ENCODE assay signal across 8 mouse cellular contexts in genomic region chr12:112875225-112876013, GRCm38 (mm10). TPM values are rescaled to one million over a fixed set of nuclear protein-coding genes. Genes with fewer than 3 reads are reported as not detected.
DNase-seq lines count a peak whose midpoint lies in the region; ATAC-seq and TF ChIP-seq lines count a peak whose summit lies in the region.

No protein-coding gene starts in this region.

- no peak overlapping the region for H3K9ac ChIP-seq in MEL (ENCODE audit: control insufficient read depth, low read depth, low read length, poor library complexity, severe bottlenecking)
- H3K9ac ChIP-seq in forebrain, postnatal 0 days = no peak overlapping the region

- ATAC-seq in forebrain, postnatal 0 days = peak; percentile 77
- ATAC-seq in hematopoietic stem cell, adult 5-6 weeks (replicated peaks in 1 of 2; ENCODE audit: insufficient read depth in 1 of 2, low FRiP score in 2 of 2, low TSS enrichment in 1 of 2, low read depth in 1 of 2, poor library complexity in 2 of 2, severe bottlenecking in 2 of 2) = peak; percentile 62 to 68
- peak; percentile 44; the same call in 1 of the 2 replicates for ATAC-seq in neutrophil, adult 5-6 weeks (ENCODE audit: extremely low read depth, insufficient number of reproducible peaks, low FRiP score, poor library complexity, severe bottlenecking)

- peak in 2 of 3 experiments; percentile 97 to 99; a peak in 4 of 6 replicates for TF ChIP-seq CTCF in MEL (IDR thresholded peaks at IDR 0.05 in 2 of 3, conservative IDR thresholded peaks at IDR 0.05 in 1 of 3; ENCODE audit: control insufficient read depth in 1 of 3, insufficient read depth in 1 of 3, low read depth in 2 of 3, low read length in 3 of 3, poor library complexity in 1 of 3, severe bottlenecking in 1 of 3)
- TF ChIP-seq CTCF in forebrain, postnatal 0 days (IDR thresholded peaks at IDR 0.05; ENCODE audit: low read depth) = peak; percentile 89
- TF ChIP-seq CTCF in lung, adult 2 months (IDR thresholded peaks at IDR 0.05; ENCODE audit: insufficient read depth, low read length) = peak; percentile 76

- TF ChIP-seq RAD21 in MEL (IDR thresholded peaks at IDR 0.05; ENCODE audit: low read depth, low read length) = peak; percentile 88

- H3K27ac ChIP-seq in MEL (ENCODE audit: control insufficient read depth, low read depth, low read length) = no peak overlapping the region
- no peak overlapping the region for H3K27ac ChIP-seq in forebrain, postnatal 0 days (ENCODE audit: low read depth, low read length)

- no peak for TF ChIP-seq POLR2A in MEL (IDR thresholded peaks at IDR 0.05; ENCODE audit: control insufficient read depth in 1 of 2, insufficient read depth in 1 of 2, low read depth in 1 of 2, low read length in 2 of 2, poor library complexity in 1 of 2)
- no peak for TF ChIP-seq POLR2A in lung, adult 2 months (IDR thresholded peaks at IDR 0.05; ENCODE audit: borderline replicate concordance, extremely low read depth, low read depth, low read length)

- H3K27me3 ChIP-seq in MEL (ENCODE audit: control insufficient read depth in 1 of 2, insufficient read depth in 2 of 2, low read length in 2 of 2) = no peaks in the 10 kb centered on the region
- peaks cover 60% of the 10 kb centered on the region for H3K27me3 ChIP-seq in forebrain, postnatal 0 days (ENCODE audit: insufficient read depth, low read length)

- H3K36me3 ChIP-seq in MEL (ENCODE audit: control insufficient read depth in 1 of 2, insufficient read depth in 2 of 2, low read length in 2 of 2) = peaks cover 0 to 5% of the 10 kb centered on the region in 2 experiments; a peak in 1 of 4 replicates
- no peaks in the 10 kb centered on the region for H3K36me3 ChIP-seq in forebrain, postnatal 0 days (ENCODE audit: insufficient read depth)

- no peak for TF ChIP-seq EP300 in MEL (IDR thresholded peaks at IDR 0.05; ENCODE audit: low read depth in 1 of 2, low read length in 2 of 2)

- H3K79me2 ChIP-seq in MEL (ENCODE audit: control insufficient read depth, insufficient read depth, low read length, poor library complexity) = no peaks in the 10 kb centered on the region

- no peaks in the 10 kb centered on the region for H3K9me3 ChIP-seq in MEL (replicated peaks; ENCODE audit: insufficient read depth, low read length)
- no peaks in the 10 kb centered on the region for H3K9me3 ChIP-seq in forebrain, postnatal 0 days (ENCODE audit: low read length)

- no peak overlapping the region for H3K4me3 ChIP-seq in MEL (ENCODE audit: control insufficient read depth in 1 of 2, insufficient read depth in 1 of 2, low read depth in 2 of 2, low read length in 2 of 2)
- no peak overlapping the region for H3K4me3 ChIP-seq in forebrain, postnatal 0 days (ENCODE audit: low read depth, low read length)
- no peak overlapping the region for H3K4me3 ChIP-seq in lung, adult 2 months (replicated peaks; ENCODE audit: extremely low read depth, low read depth, low read length)

- peaks cover 3 to 28% of the 10 kb centered on the region in 2 experiments for H3K4me1 ChIP-seq in MEL (ENCODE audit: control insufficient read depth in 1 of 2, insufficient read depth in 2 of 2, low read length in 2 of 2)
- 0 out of 2 replicates have a peak, but pooled peaks cover 3% of the 10 kb centered on the region for H3K4me1 ChIP-seq in forebrain, postnatal 0 days (ENCODE audit: insufficient read depth)
- peaks cover 22% of the 10 kb centered on the region for H3K4me1 ChIP-seq in lung, adult 2 months (ENCODE audit: control insufficient read depth, insufficient read depth, low read length)

- peak; percentile 94 for DNase-seq in MEL (ENCODE audit: low read depth, low spot score)
- DNase-seq in cerebellum, adult 18-20 months = peak; percentile 88 to 89
- DNase-seq in forebrain, postnatal 0 days = peak; percentile 86
- DNase-seq in layer of hippocampus, adult 8-10 months (ENCODE audit: low spot score in 2 of 2) = peak; percentile 79 to 86
- DNase-seq in lung, adult 2 months = peak; percentile 86
- DNase-seq in testis, postnatal 14 days (ENCODE audit: low spot score) = peak; percentile 76

- no peak overlapping the region for H3K4me2 ChIP-seq in forebrain, postnatal 0 days (ENCODE audit: low read depth)

- 24% methylated on average over 16 of the region's 16 CpGs for WGBS in forebrain, postnatal 0 days
- WGBS in lung, adult 2 months = 27% methylated on average over 16 of the region's 16 CpGs

TF ChIP-seq in MEL, 35 proteins besides CTCF, POLR2A, EP300 and RAD21 (continues in another document):
- TF ChIP-seq MAZ (IDR thresholded peaks at IDR 0.05; ENCODE audit: low read depth, low read length) (peak; percentile 53), KAT2A (conservative IDR thresholded peaks at IDR 0.05; ENCODE audit: low read depth, low read length) (no peak), TBP (IDR thresholded peaks at IDR 0.05; ENCODE audit: low read depth, low read length) (no peak), MAX (IDR thresholded peaks at IDR 0.05; ENCODE audit: low read length) (peak; percentile 75; the same call in 1 of the 2 replicates), MAFK (IDR thresholded peaks at IDR 0.05; ENCODE audit: borderline replicate concordance, low read depth, low read length) (no peak), MYC (IDR thresholded peaks at IDR 0.05; ENCODE audit: low read depth, low read length) (peak; percentile 28; the same call in 1 of the 2 replicates), CHD1 (IDR thresholded peaks at IDR 0.05; ENCODE audit: low read depth, low read length) (no peak), USF1 (IDR thresholded peaks at IDR 0.05; ENCODE audit: low read depth, low read length) (peak; percentile 11; the same call in 1 of the 2 replicates), MYB (IDR thresholded peaks at IDR 0.05; ENCODE audit: low read depth, low read length) (peak; percentile 28; the same call in 1 of the 2 replicates), ZMIZ1 (IDR thresholded peaks at IDR 0.05; ENCODE audit: low read depth, low read length) (no peak), E2F4 (IDR thresholded peaks at IDR 0.05; ENCODE audit: borderline replicate concordance, low read depth, low read length) (no peak), ZC3H11A (IDR thresholded peaks at IDR 0.05; ENCODE audit: low read depth, low read length) (peak; percentile 82), POLR2AphosphoS2 (IDR thresholded peaks at IDR 0.05; ENCODE audit: low read length) (no peak), CHD2 (IDR thresholded peaks at IDR 0.05; ENCODE audit: low read length) (no peak), MEF2A (IDR thresholded peaks at IDR 0.05; ENCODE audit: extremely low read depth, insufficient replicate concordance, low read depth, low read length, poor library complexity, severe bottlenecking) (0 out of 2 replicates have a peak, but pooled peaks have one; percentile 9), ELF1 (IDR thresholded peaks at IDR 0.05; ENCODE audit: low read depth, low read length) (no peak), RCOR1 (IDR thresholded peaks at IDR 0.05; ENCODE audit: low read depth, low read length) (peak; percentile 13; the same call in 1 of the 2 replicates), NELFE (IDR thresholded peaks at IDR 0.05; ENCODE audit: low read depth, low read length) (no peak), SMC3 (IDR thresholded peaks at IDR 0.05; ENCODE audit: low read depth, low read length) (peak; percentile 96), HCFC1 (IDR thresholded peaks at IDR 0.05; ENCODE audit: low read depth, low read length) (peak; percentile 60), BHLHE40 (IDR thresholded peaks at IDR 0.05; ENCODE audit: borderline replicate concordance, low read depth, low read length) (peak; percentile 55; the same call in 1 of the 2 replicates), NRF1 (IDR thresholded peaks at IDR 0.05; ENCODE audit: insufficient read depth, low read depth, low read length, poor library complexity, severe bottlenecking) (no peak), ZKSCAN1 (IDR thresholded peaks at IDR 0.05; ENCODE audit: low read depth, low read length) (no peak), POLR2AphosphoS5 (IDR thresholded peaks at IDR 0.05; ENCODE audit: borderline replicate concordance, low read depth, low read length) (no peak), USF2 (IDR thresholded peaks at IDR 0.05; ENCODE audit: borderline replicate concordance in 1 of 2, insufficient read depth in 1 of 2, low read depth in 1 of 2, low read length in 2 of 2) (no peak), ETS1 (IDR thresholded peaks at IDR 0.05; ENCODE audit: low read depth, low read length) (no peak)

RNA-seq across cellular contexts. Expression of gene Gpr132, which starts 7.4 kb away (rescaled TPM):
- total RNA-seq in MEL (2012; rRNA removed) = 6.5 and 6.8 TPM in 2 replicates
- 1 to 10 TPM in 1 of 2 experiments, not detected in 1; 5.4 TPM for polyA plus RNA-seq in MEL (2012; ENCODE audit: insufficient read depth in 1 of 2, insufficient read length in 2 of 2, low read depth in 1 of 2, low replicate concordance in 2 of 2, missing spikeins in 1 of 2)
- total RNA-seq in forebrain, postnatal 0 days (2014; rRNA removed) = 0.10 TPM in 1 of 2 replicates, not detected in the other
- not detected in 2 replicates for polyA plus RNA-seq in forebrain, postnatal 0 days (2015; fragmentation: Nextera tagmentation; extraction: Ambion mirVana)
- total RNA-seq in hematopoietic stem cell, adult 5-6 weeks (2017) = 14.8 and 15.9 TPM in 2 replicates
- total RNA-seq in layer of hippocampus, adult 8-10 months (2022) = not detected
- 9.2 and 12.9 TPM in 2 replicates for polyA plus RNA-seq in lung, adult 2 months (2012; rRNA removed)
- total RNA-seq in neutrophil, adult 5-6 weeks (2017) = 40.9 and 41.1 TPM in 2 replicates

RNA-seq across cellular contexts. Expression of gene Cdca4, which starts 46.2 kb away (rescaled TPM):
- total RNA-seq in MEL (2012; rRNA removed) = 245 and 279 TPM in 2 replicates
- 100 to 1,000 TPM in 1 of 2 experiments, not detected in 1; 274 TPM for polyA plus RNA-seq in MEL (2012; ENCODE audit: insufficient read depth in 1 of 2, insufficient read length in 2 of 2, low read depth in 1 of 2, low replicate concordance in 2 of 2, missing spikeins in 1 of 2)
- 28.8 and 31.3 TPM in 2 replicates for total RNA-seq in forebrain, postnatal 0 days (2014; rRNA removed)
- polyA plus RNA-seq in forebrain, postnatal 0 days (2015; fragmentation: Nextera tagmentation; extraction: Ambion mirVana) = 29.7 and 33.0 TPM in 2 replicates
- total RNA-seq in hematopoietic stem cell, adult 5-6 weeks (2017) = 51.3 and 54.0 TPM in 2 replicates
- total RNA-seq in layer of hippocampus, adult 8-10 months (2022) = 10 to 100 TPM; 10.1 to 12.0 (median 11.1) TPM
- 17.0 and 21.4 TPM in 2 replicates for polyA plus RNA-seq in lung, adult 2 months (2012; rRNA removed)
- 30.7 and 32.0 TPM in 2 replicates for total RNA-seq in neutrophil, adult 5-6 weeks (2017)

RNA-seq across cellular contexts. Expression of gene Jag2, which starts 54.2 kb away (rescaled TPM):
- 0.75 and 1.0 TPM in 2 replicates for total RNA-seq in MEL (2012; rRNA removed)
- 1 to 10 TPM in 1 of 2 experiments, not detected in 1; 3.9 TPM for polyA plus RNA-seq in MEL (2012; ENCODE audit: insufficient read depth in 1 of 2, insufficient read length in 2 of 2, low read depth in 1 of 2, low replicate concordance in 2 of 2, missing spikeins in 1 of 2)
- 66.9 and 69.4 TPM in 2 replicates for total RNA-seq in forebrain, postnatal 0 days (2014; rRNA removed)
- 5.5 and 7.9 TPM in 2 replicates for polyA plus RNA-seq in forebrain, postnatal 0 days (2015; fragmentation: Nextera tagmentation; extraction: Ambion mirVana)
- 17.8 and 28.7 TPM in 2 replicates for total RNA-seq in hematopoietic stem cell, adult 5-6 weeks (2017)
- 10 to 100 TPM; 47.1 to 61.1 (median 56.9) TPM for total RNA-seq in layer of hippocampus, adult 8-10 months (2022)
- polyA plus RNA-seq in lung, adult 2 months (2012; rRNA removed) = 54.0 and 62.8 TPM in 2 replicates
- total RNA-seq in neutrophil, adult 5-6 weeks (2017) = 0.70 and 0.86 TPM in 2 replicates
